Mouse (Mus musculus) testis, adult 2 months (tissue): ENCODE results near the gene Emb. TPM values are rescaled to one million over a fixed set of nuclear protein-coding genes. Genes with fewer than 3 reads are reported as not detected.

Experiments used
- H3K27ac ChIP-seq: fragments of 200-500 bp; 2 replicates; pipeline ENCODE4 v1.5.1; 2012; ENCODE audit warnings: low read depth, low read length; ENCODE audit not compliant: control insufficient read depth, insufficient read depth
- H3K27me3 ChIP-seq: fragments of 200-500 bp; 2 replicates; pipeline ENCODE4 v1.6.1; 2012; ENCODE audit warnings: mild to moderate bottlenecking, low read length, moderate library complexity; ENCODE audit not compliant: control insufficient read depth, insufficient read depth
- H3K36me3 ChIP-seq: fragments of 200-500 bp; 2 replicates; pipeline ENCODE4 v1.6.1; 2012; ENCODE audit warnings: mild to moderate bottlenecking, low read length; ENCODE audit not compliant: control insufficient read depth, insufficient read depth
- H3K4me1 ChIP-seq: fragments of 200-500 bp; 2 replicates; pipeline ENCODE4 v1.6.1; 2012; ENCODE audit warnings: low read length; ENCODE audit not compliant: control insufficient read depth, insufficient read depth
- H3K4me3 ChIP-seq: fragments of 200-500 bp; 2 replicates; pipeline ENCODE4 v1.5.1; 2012; ENCODE audit warnings: low read depth, mild to moderate bottlenecking, low read length, moderate library complexity, mixed read lengths; ENCODE audit not compliant: control insufficient read depth
- CTCF ChIP-seq: fragments of 200-500 bp; IDR thresholded peaks from 2 replicates; pipeline ENCODE4 v1.5.1; 2012; ENCODE audit warnings: low read depth, mild to moderate bottlenecking, inconsistent platforms, low read length, moderate library complexity; ENCODE audit not compliant: control insufficient read depth, insufficient read depth, insufficient replicate concordance
- POLR2A ChIP-seq: fragments of 200-500 bp; IDR thresholded peaks from 2 replicates; pipeline ENCODE4 v1.6.1; 2012; ENCODE audit warnings: low read depth, mild to moderate bottlenecking, inconsistent platforms, low read length, moderate library complexity; ENCODE audit not compliant: control insufficient read depth
- polyA plus RNA-seq: library from polyadenylated mRNA; depleted of rRNA; stranded (reverse); fragments of >200 nt; gene quantifications from 2 replicates; pipeline ENCODE4 v1.2.3, GENCODE M21; 2012; rRNA removed

Emb gene
- polyA plus RNA-seq, 1 experiment = 5.3 TPM

- no peak overlapping the region for H3K4me3 ChIP-seq
- no peak overlapping the region for H3K27ac ChIP-seq
- H3K4me1 ChIP-seq = no peaks in the 10 kb centered on the region
- TF ChIP-seq CTCF (no peak), POLR2A (no peak)
- H3K36me3 ChIP-seq = no peaks in the 10 kb centered on the region
- no peaks in the 10 kb centered on the region for H3K27me3 ChIP-seq
These were observed 75.7 kb downstream of the Emb start for GRCm38 (mm10) chr13:117284036-117284435.

GRCm38 (mm10) chr13:117286939-117287338 is 78.6 kb downstream of the Emb start:
- H3K27me3 ChIP-seq = no peaks in the 10 kb centered on the region
- H3K36me3 ChIP-seq = no peaks in the 10 kb centered on the region
- no peak overlapping the region for H3K27ac ChIP-seq
- H3K4me3 ChIP-seq = no peak overlapping the region
- H3K4me1 ChIP-seq = peaks cover 2% of the 10 kb centered on the region; the same call in 1 of the 2 replicates
- TF ChIP-seq POLR2A (no peak), CTCF (no peak)

- no peaks in the 10 kb centered on the region for H3K36me3 ChIP-seq
- H3K27ac ChIP-seq = no peak overlapping the region
- H3K27me3 ChIP-seq = no peaks in the 10 kb centered on the region
- H3K4me3 ChIP-seq = no peak overlapping the region
- peaks cover 2% of the 10 kb centered on the region; the same call in 1 of the 2 replicates for H3K4me1 ChIP-seq
- peak; percentile 46; the same call in 1 of the 2 replicates for TF ChIP-seq CTCF
- TF ChIP-seq POLR2A = no peak
These were observed 79.1 kb downstream of the Emb start for GRCm38 (mm10) chr13:117287400-117287799.

- TF ChIP-seq CTCF (no peak), POLR2A (no peak)
- Histone ChIP-seq H3K4me1 (peaks cover 2% of the 10 kb centered on the region; the same call in 1 of the 2 replicates), H3K27me3 (no peaks in the 10 kb centered on the region), H3K36me3 (no peaks in the 10 kb centered on the region), H3K4me3 (no peak overlapping the region; the same call in 1 of the 2 replicates), H3K27ac (no peak overlapping the region)
These were observed 81.3 kb downstream of the Emb start for GRCm38 (mm10) chr13:117289494-117290270.

- peak; percentile 97 for TF ChIP-seq CTCF
- no peak for TF ChIP-seq POLR2A
- Histone ChIP-seq H3K4me3 (peak overlapping the region; percentile 11; the same call in 1 of the 2 replicates), H3K36me3 (no peaks in the 10 kb centered on the region), H3K4me1 (peaks cover 2% of the 10 kb centered on the region; the same call in 1 of the 2 replicates), H3K27me3 (no peaks in the 10 kb centered on the region), H3K27ac (no peak overlapping the region)
These were observed 103.3 kb downstream of the Emb start for GRCm38 (mm10) chr13:117311446-117312225.

Other genes with a start within 250 kb of the Emb start
- 5.4 and 5.8 TPM in 2 replicates for gene Parp8, start 183.0 kb upstream of the Emb start, polyA plus RNA-seq
- 0.05 TPM in 1 of 2 replicates, not detected in the other for gene Gm17509, start 12.5 kb downstream of the Emb start, polyA plus RNA-seq